Mouse (Mus musculus) thymus, adult 2 months (tissue): ENCODE measurements around the gene Cisd1.

Source experiments
- CTCF ChIP-seq: fragments of 200-500 bp; IDR thresholded peaks from 2 replicates; pipeline ENCODE4 v1.5.1; 2012; ENCODE audit warnings: mild to moderate bottlenecking, control low read depth, low read length, moderate library complexity, borderline replicate concordance; ENCODE audit not compliant: control insufficient read depth, poor library complexity, insufficient read depth; ENCODE audit errors: extremely low read depth
- POLR2A ChIP-seq: fragments of 200-500 bp; IDR thresholded peaks from 2 replicates; pipeline ENCODE4 v1.6.1; 2012; ENCODE audit warnings: mild to moderate bottlenecking, low read length, control low read depth, moderate library complexity; ENCODE audit not compliant: control insufficient read depth, poor library complexity, insufficient read depth; ENCODE audit errors: extremely low read depth

DNA sequence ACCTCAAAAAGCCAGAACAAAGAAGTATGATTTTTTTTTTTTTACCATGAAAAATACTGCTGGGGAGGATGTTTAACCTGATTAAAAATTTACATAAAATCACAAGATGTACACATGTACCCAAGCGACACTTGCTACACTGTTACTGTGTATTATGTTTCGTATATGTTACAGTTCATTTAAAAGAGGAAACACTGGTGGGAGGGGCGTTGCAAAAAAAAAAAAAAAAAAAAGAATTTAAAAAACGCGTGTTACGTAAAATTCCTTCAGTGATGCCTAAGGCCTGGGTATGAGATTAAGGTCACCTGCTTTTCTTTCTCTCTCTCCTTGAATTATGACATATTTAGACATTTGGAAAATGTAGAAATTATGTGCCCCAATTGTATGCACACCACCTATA lies 38.0 kb downstream of the Cisd1 start:
- TF ChIP-seq CTCF = no peak
- no peak for TF ChIP-seq POLR2A
